Mouse (Mus musculus) hindbrain, embryonic 15.5 days (tissue): ENCODE data around the gene Phyhd1. TPM values are rescaled to one million over a fixed set of nuclear protein-coding genes. Genes with fewer than 3 reads are reported as not detected.

Source experiments
- polyA plus RNA-seq: library from polyadenylated mRNA; unstranded; fragments of >200 nt; fragmentation: Nextera tagmentation; extraction: Ambion mirVana; gene quantifications from 2 replicates; pipeline ENCODE4 v1.2.1, GENCODE M21; 2015

Gene Phyhd1
- polyA plus RNA-seq, 1 experiment from 2014 or later = 6.0 TPM

Other genes starting within 250 kb of the Phyhd1 start
- 73.9 and 79.0 TPM in 2 replicates for gene Wdr34, start 217.3 kb upstream of the Phyhd1 start, polyA plus RNA-seq
- gene Set, start 208.8 kb upstream of the Phyhd1 start, polyA plus RNA-seq = 315 and 329 TPM in 2 replicates
- 2.4 and 2.8 TPM in 2 replicates for gene Pkn3, start 188.5 kb upstream of the Phyhd1 start, polyA plus RNA-seq
- 26.3 and 27.7 TPM in 2 replicates for gene Zdhhc12, start 172.6 kb upstream of the Phyhd1 start, polyA plus RNA-seq
- 13.7 and 13.9 TPM in 2 replicates for gene Zer1, start 141.6 kb upstream of the Phyhd1 start, polyA plus RNA-seq
- 12.4 and 12.5 TPM in 2 replicates for gene Tbc1d13, start 132.5 kb upstream of the Phyhd1 start, polyA plus RNA-seq
- 23.7 and 26.1 TPM in 2 replicates for gene Endog, start 94.7 kb upstream of the Phyhd1 start, polyA plus RNA-seq
- gene Spout1, start 87.7 kb upstream of the Phyhd1 start, polyA plus RNA-seq = 62.1 and 67.1 TPM in 2 replicates
- gene Kyat1, start 60.4 kb upstream of the Phyhd1 start, polyA plus RNA-seq = 13.3 and 13.8 TPM in 2 replicates
- gene Lrrc8a, start 28.5 kb upstream of the Phyhd1 start, polyA plus RNA-seq = 56.8 and 57.8 TPM in 2 replicates
- 0.18 and 0.26 TPM in 2 replicates for gene Gm28035, start 25.6 kb upstream of the Phyhd1 start, polyA plus RNA-seq
- gene Gm28038, start 14.8 kb downstream of the Phyhd1 start, polyA plus RNA-seq = not detected in 2 replicates
- 39.1 and 39.7 TPM in 2 replicates for gene Dolk, start 20.1 kb downstream of the Phyhd1 start, polyA plus RNA-seq
- gene Nup188, start 20.2 kb downstream of the Phyhd1 start, polyA plus RNA-seq = 15.7 and 20.9 TPM in 2 replicates
- gene Sh3glb2, start 93.1 kb downstream of the Phyhd1 start, polyA plus RNA-seq = 189 and 205 TPM in 2 replicates
- 35.0 and 36.0 TPM in 2 replicates for gene Miga2, start 98.0 kb downstream of the Phyhd1 start, polyA plus RNA-seq
- 59.0 and 60.4 TPM in 2 replicates for gene Dolpp1, start 126.1 kb downstream of the Phyhd1 start, polyA plus RNA-seq
- gene Crat, start 149.6 kb downstream of the Phyhd1 start, polyA plus RNA-seq = 25.7 and 29.5 TPM in 2 replicates
- 138 and 150 TPM in 2 replicates for gene Ptpa, start 149.8 kb downstream of the Phyhd1 start, polyA plus RNA-seq
- gene Ier5l, start 208.0 kb downstream of the Phyhd1 start, polyA plus RNA-seq = 2.7 and 2.9 TPM in 2 replicates